Comparison of ENCODE assay signal across 18 mouse cellular contexts in genomic region chr5:123809156-123809555, GRCm38 (mm10). TPM values are rescaled to one million over a fixed set of nuclear protein-coding genes. Genes with fewer than 3 reads are reported as not detected.
"Had no signal": no experiment of that assay in that cellular context is flagged by ENCODE, and none has a peak within 500 bp of the region (broad histone marks: within the 10 kb centered on the region; RNA-seq: fewer than 3 reads in every experiment).

No protein-coding gene starts in this region.

- ATAC-seq: hindbrain, postnatal 0 days; midbrain, embryonic 16.5 days had no signal

- H3K4me2 ChIP-seq: hindbrain, embryonic 13.5 days; liver, embryonic 11.5 days; liver, embryonic 15.5 days; lung, embryonic 14.5 days; midbrain, embryonic 11.5 days; neural tube, embryonic 13.5 days; stomach, embryonic 15.5 days had no signal

- H3K9me3 ChIP-seq: hindbrain, embryonic 13.5 days; liver, embryonic 15.5 days; megakaryocyte, embryonic 14.5 days; neural tube, embryonic 13.5 days; stomach, embryonic 15.5 days had no signal

- H3K4me1 ChIP-seq: hindbrain, embryonic 13.5 days; liver, embryonic 15.5 days; megakaryocyte, embryonic 14.5 days; neural tube, embryonic 13.5 days; stomach, embryonic 15.5 days had no signal

- H3K27ac ChIP-seq: hindbrain, embryonic 13.5 days; hindbrain, postnatal 0 days; liver, embryonic 15.5 days; neural tube, embryonic 13.5 days; stomach, embryonic 15.5 days had no signal

- H3K4me3 ChIP-seq: hindbrain, embryonic 13.5 days; liver, embryonic 15.5 days; megakaryocyte, embryonic 14.5 days; neural tube, embryonic 13.5 days; stomach, embryonic 15.5 days had no signal

- H3K36me3 ChIP-seq: hindbrain, embryonic 13.5 days; neural tube, embryonic 13.5 days had no signal

- DNase-seq: left cerebral cortex, postnatal 4 days; lung, embryonic 14.5 days; lung, postnatal 10 days; lung, postnatal 4 days; retina, postnatal 1 day; right cerebral cortex, postnatal 4 days; spleen, adult 18-20 months; thymus, adult 2 months; thymus, postnatal 25 days had no signal

- H3K27me3 ChIP-seq: hindbrain, embryonic 13.5 days; liver, embryonic 15.5 days; megakaryocyte, embryonic 14.5 days; neural tube, embryonic 13.5 days; stomach, embryonic 15.5 days had no signal

- H3K9ac ChIP-seq: hindbrain, embryonic 13.5 days; liver, embryonic 15.5 days; lung, embryonic 14.5 days; neural tube, embryonic 13.5 days; stomach, embryonic 15.5 days had no signal

RNA-seq across cellular contexts. Expression of gene Hcar2, which starts 56.1 kb away (rescaled TPM):
- polyA plus RNA-seq: hindbrain, embryonic 13.5 days; hindbrain, postnatal 0 days; liver, embryonic 11.5 days; lung, embryonic 14.5 days; midbrain, embryonic 11.5 days; midbrain, embryonic 16.5 days; neural tube, embryonic 13.5 days had no signal
